Mouse (Mus musculus): ENCODE data around the gene Olfr1042.
"Not testable (repeated sequence)": the region's sequence is repeated elsewhere in the genome, so short reads cannot be mapped to it uniquely, and the experiment has no call there.

The Olfr1042 gene

GRCm38 (mm10) chr2:86161738-86162137 lies at the start of gene Olfr1042:
Gene Olfr1042 (minus strand): TSS chr2:86161838.
- no peak for DNase-seq (ENCODE audit: low read depth in 1 of 2, low spot score in 2 of 2)

- no peak for DNase-seq (ENCODE audit: low read depth in 1 of 2, low spot score in 2 of 2)
Measured at GRCm38 (mm10) chr2:86202909-86203308, 41.3 kb upstream of the Olfr1042 start, which contains the start of gene Olfr1045. Gene Olfr1045 (minus strand): TSS chr2:86203009.

DNA sequence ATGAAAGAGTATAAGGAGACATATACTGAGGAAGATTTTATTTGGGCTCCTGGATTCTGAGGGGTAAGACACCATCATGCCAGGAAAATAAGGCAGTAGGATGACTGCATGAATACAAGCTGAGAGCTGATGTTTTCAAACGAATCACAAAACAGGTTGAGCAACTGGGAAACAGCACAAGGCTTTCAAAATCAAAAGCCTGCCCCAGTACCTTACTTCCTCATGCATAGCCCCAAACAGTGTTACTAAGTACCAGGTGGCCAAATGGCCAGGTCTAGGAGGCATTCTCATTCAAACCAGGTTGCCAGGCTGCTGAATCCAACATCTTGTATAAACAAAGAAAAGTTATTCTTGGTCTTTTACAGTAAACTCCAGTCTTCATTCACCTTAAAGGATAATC lies 34.2 kb upstream of the Olfr1042 start:
- DNase-seq (ENCODE audit: low read depth in 1 of 2, low spot score in 2 of 2) = no peak

DNA sequence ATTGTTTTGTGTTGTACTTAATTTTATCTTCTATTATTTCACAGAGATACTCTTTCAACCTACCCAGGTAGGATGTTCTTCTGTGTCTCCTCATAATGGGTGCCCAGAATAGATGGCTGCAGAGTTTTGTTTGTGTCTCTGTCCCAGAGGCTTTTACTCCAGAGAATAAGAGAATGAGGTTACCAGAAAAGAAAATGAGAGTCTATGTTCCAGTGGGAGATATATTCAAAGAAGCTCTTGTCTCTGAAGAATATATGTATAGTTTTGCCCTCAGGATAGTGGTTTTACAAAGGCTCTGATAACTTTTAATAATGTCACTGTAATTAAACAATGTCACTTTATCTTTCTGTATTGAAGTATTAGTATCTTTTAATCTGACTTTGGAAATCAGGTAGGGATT lies 23.9 kb upstream of the Olfr1042 start, which contains the start of gene Olfr52:
Gene Olfr52 (minus strand): TSS at position 101 of the 400 bp plus-strand sequence.
- DNase-seq (ENCODE audit: low read depth in 1 of 2, low spot score in 2 of 2) = no peak

DNA sequence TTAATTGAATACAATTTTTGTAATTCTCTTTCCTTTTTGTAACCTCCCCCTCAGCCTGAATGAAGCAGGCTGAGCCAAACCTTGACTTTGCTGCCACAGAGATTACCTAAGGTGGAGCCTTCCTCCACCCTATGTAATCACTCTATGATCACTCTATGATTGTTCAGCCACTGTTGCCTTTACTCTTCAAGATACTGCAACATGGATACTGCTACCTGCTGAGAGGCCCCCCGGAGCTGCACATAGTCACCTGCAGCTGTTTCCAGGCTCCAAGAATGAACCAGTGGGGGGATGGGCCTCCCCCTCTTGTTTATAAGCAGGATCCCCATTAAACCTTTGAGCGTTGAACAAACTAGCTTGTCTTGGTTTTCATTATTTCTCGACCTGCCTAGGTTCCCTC lies 18.3 kb upstream of the Olfr1042 start:
- DNase-seq (ENCODE audit: low read depth in 1 of 2, low spot score in 2 of 2) = no peak

DNA sequence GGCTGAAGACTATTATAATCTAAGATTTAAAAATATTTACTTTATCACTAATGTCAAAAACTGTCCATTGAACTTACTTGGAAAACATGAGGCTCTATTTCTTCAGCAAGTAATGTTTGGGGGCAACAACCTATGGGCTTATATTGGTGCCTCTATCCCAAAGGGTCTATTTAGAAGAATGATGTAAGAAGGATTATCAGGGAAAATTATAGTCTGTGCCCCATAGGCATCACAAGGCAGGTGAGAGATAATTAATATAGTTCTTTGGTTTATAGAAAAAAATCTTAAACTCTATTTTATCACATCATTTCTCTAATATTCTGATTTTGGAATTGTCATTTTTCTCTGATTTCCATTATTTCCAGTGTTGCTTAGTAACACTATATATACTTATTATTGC lies 16.1 kb upstream of the Olfr1042 start, which contains the start of gene Olfr1044:
Gene Olfr1044 (minus strand): TSS at position 101 of the 400 bp plus-strand sequence.
- DNase-seq (ENCODE audit: low read depth in 1 of 2, low spot score in 2 of 2) = no peak

DNA sequence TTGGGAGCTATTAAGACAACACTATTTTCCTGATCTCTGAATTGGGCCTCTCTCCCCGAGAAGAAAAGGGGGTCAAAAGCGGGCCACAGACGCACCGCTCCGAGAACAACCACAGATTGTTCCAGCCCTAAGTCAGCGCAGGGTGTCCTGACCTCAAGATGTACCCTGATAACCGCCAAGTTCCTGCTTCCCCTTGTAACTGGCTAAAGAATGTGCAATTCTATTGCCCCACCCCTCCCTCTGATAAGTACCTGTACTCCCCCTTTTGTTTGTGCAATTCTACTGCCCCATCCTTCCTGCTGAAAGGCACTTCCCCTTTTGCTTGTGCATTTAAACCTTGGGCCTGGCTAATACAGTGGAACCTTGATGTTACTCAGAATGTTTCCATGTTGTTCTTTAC lies 13.8 kb upstream of the Olfr1042 start:
- DNase-seq (ENCODE audit: low read depth in 1 of 2, low spot score in 2 of 2) = not testable (repeated sequence)

DNA sequence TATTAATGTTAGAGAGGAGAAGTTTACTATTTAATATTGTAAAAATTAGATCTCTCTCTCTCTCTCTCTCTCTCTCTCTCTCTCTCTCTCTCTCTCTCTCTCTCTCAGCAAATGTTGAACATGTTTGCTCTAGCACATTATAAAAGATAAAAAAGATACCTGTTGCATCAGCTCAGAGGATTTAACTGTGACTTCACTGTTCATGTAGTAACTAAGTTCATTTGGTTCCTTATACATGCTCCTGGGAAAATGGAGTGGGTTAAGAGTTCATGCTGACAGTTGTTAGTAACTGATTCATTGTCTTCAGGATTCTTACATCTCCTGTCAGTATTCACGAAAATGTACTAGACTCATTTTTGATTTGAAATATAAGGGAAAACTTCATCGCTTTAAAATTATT lies 5.8 kb upstream of the Olfr1042 start, which contains the start of gene Olfr1043:
Gene Olfr1043 (minus strand): TSS at position 101 of the 400 bp plus-strand sequence.
- DNase-seq (ENCODE audit: low read depth in 1 of 2, low spot score in 2 of 2) = no peak

DNA sequence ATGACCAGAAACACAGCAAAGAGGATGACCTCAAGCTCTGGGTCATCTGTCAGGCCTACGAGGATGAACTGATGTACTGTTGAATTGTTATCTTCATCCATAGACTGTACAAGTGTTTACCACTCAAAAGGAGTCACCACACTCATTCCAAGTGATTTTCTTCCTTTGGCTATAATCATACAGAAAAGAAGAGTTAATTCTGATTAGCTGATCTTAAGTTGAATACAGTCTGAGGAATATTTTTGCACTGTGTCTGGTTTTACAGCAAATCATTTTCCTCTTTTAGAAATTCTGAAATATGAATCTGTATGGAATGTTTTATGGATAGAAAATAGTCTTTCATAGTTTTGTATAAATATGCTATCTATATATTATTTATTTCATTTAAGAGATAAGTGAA lies 15.0 kb downstream of the Olfr1042 start, which contains the start of gene Olfr1040:
Gene Olfr1040 (minus strand): TSS at position 101 of the 400 bp plus-strand sequence.
- no peak for DNase-seq (ENCODE audit: low read depth in 1 of 2, low spot score in 2 of 2)

DNA sequence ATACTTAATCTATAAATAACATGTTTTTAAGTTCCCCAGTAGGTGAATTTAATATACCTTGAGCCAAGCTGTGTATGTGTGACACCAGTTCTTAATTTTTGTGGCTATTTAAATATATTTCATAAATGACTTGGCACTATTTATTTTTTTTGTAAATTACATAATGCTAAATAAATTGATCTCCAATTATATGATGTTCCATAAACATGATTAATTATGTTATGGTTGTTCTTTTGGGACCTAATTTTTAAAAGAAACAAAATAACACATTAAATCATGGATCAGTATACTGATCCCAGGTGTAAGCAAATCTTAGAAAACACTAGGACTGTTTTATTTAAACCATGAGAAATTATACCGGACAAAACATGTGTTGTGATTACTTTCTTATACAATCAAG lies 25.8 kb downstream of the Olfr1042 start, which contains the start of gene Olfr1039:
Gene Olfr1039 (minus strand): TSS at position 101 of the 400 bp plus-strand sequence.
- DNase-seq (ENCODE audit: low read depth in 1 of 2, low spot score in 2 of 2) = no peak
